Mouse (Mus musculus) ES-E14 (cell line): ENCODE data around the gene Il25.

ENCODE experiments used
- CHD2 ChIP-seq: IDR thresholded peaks from 2 replicates; pipeline ENCODE4 v1.6.1; 2014; ENCODE audit warnings: mild to moderate bottlenecking, low read depth, low read length, inconsistent platforms
- HCFC1 ChIP-seq: IDR thresholded peaks from 2 replicates; pipeline ENCODE4 v1.6.1; 2012; ENCODE audit warnings: low read length, inconsistent platforms, borderline replicate concordance; ENCODE audit not compliant: insufficient read depth
- MAFK ChIP-seq: IDR thresholded peaks from 2 replicates; pipeline ENCODE4 v1.6.1; 2014; ENCODE audit warnings: mild to moderate bottlenecking, low read depth, low read length, inconsistent platforms; ENCODE audit not compliant: insufficient read depth
- ZNF384 ChIP-seq: IDR thresholded peaks from 2 replicates; pipeline ENCODE4 v1.6.1; 2012; ENCODE audit warnings: low read depth, low read length, inconsistent platforms

DNA sequence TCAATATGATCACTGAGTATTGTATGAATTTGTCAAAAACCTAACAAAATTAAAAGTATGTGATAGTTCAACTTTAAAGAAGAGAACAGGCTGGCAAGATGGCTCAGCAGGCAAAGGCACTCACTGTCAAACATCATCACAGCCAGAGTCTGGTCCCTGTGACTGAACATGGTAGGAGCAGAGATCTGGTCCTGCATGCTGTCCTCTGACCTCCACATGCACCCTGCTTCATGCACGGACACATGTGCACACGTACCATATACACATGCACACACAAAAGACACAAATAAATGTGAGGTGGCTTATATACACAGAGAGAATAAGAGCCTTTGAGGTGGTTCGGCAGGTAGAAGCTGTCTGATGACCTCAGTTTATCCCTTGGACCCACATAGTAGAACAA is 23.0 kb downstream of the Il25 start:
- no peak for TF ChIP-seq ZNF384
- no peak for TF ChIP-seq MAFK
- no peak for TF ChIP-seq HCFC1
- TF ChIP-seq CHD2: no peak
